Mouse (Mus musculus): Measurements from ENCODE around the gene Ccr3.

GRCm38 (mm10) chr9:123997719-123998118 is 24.1 kb upstream of the Ccr3 start:
- TF ChIP-seq CTCF (IDR thresholded peaks at IDR 0.05; ENCODE audit: control insufficient read depth, insufficient read depth, insufficient read length) (no peak), MYOG (IDR thresholded peaks at IDR 0.05; ENCODE audit: control insufficient read depth, extremely low read depth, insufficient read length) (no peak), USF1 (IDR thresholded peaks at IDR 0.05; ENCODE audit: low read depth) (no peak), CEBPB (IDR thresholded peaks at IDR 0.05; ENCODE audit: low read depth) (no peak)

Measured in C2C12 (cell line).